Mouse (Mus musculus): ENCODE results near the gene Taf5l. TPM values are rescaled to one million over a fixed set of nuclear protein-coding genes. Genes with fewer than 3 reads are reported as not detected.
"Not testable (repeated sequence)": the region's sequence is repeated elsewhere in the genome, so short reads cannot be mapped to it uniquely, and the experiment has no call there.

The Taf5l gene
- polyA plus RNA-seq, 1 experiment, result 16.7 TPM

GRCm38 (mm10) chr8:124020439-124021236 is 559 bp downstream of the Taf5l start:
- peaks cover 5% of the 10 kb centered on the region; the same call in 1 of the 2 replicates for H3K4me1 ChIP-seq (ENCODE audit: control insufficient read depth, insufficient read depth, low read length)

GRCm38 (mm10) chr8:124019782-124020181 is 1.4 kb downstream of the Taf5l start:
- H3K4me1 ChIP-seq (ENCODE audit: control insufficient read depth, insufficient read depth, low read length), result peaks cover 5% of the 10 kb centered on the region; the same call in 1 of the 2 replicates
- peak overlapping the region; percentile 73 for H3K4me3 ChIP-seq (replicated peaks; ENCODE audit: control insufficient read depth, low read depth, low read length)
- 9% methylated on average over 13 of the region's 13 CpGs for WGBS
- TF ChIP-seq CTCF (IDR thresholded peaks at IDR 0.05; ENCODE audit: control insufficient read depth, insufficient read depth, low read length) (no peak), POLR2A (IDR thresholded peaks at IDR 0.05; ENCODE audit: borderline replicate concordance, control insufficient read depth, low read depth, low read length) (no peak)
- no peak overlapping the region for H3K27ac ChIP-seq (ENCODE audit: control insufficient read depth, insufficient read depth, low read depth, low read length, poor library complexity)

More at GRCm38 (mm10) chr8:124020439-124021236, 559 bp downstream of the Taf5l start:
- Histone ChIP-seq H3K4me3 (replicated peaks; ENCODE audit: control insufficient read depth, low read depth, low read length) (peak overlapping the region; percentile 93), H3K27ac (ENCODE audit: control insufficient read depth, insufficient read depth, low read depth, low read length, poor library complexity) (peak overlapping the region; percentile 97)
- TF ChIP-seq CTCF (IDR thresholded peaks at IDR 0.05; ENCODE audit: control insufficient read depth, insufficient read depth, low read length) (no peak), POLR2A (IDR thresholded peaks at IDR 0.05; ENCODE audit: borderline replicate concordance, control insufficient read depth, low read depth, low read length) (peak; percentile 36; the same call in 1 of the 2 replicates)
- WGBS, result under 1% methylated on average over 66 of the region's 87 CpGs

GRCm38 (mm10) chr8:124014751-124015150 is 6.4 kb downstream of the Taf5l start:
- WGBS, result 80% methylated on average over 3 of the region's 3 CpGs
- H3K4me1 ChIP-seq (ENCODE audit: control insufficient read depth, insufficient read depth, low read length), result peaks cover 1% of the 10 kb centered on the region; the same call in 1 of the 2 replicates
- TF ChIP-seq CTCF (IDR thresholded peaks at IDR 0.05; ENCODE audit: control insufficient read depth, insufficient read depth, low read length) (no peak), POLR2A (IDR thresholded peaks at IDR 0.05; ENCODE audit: borderline replicate concordance, control insufficient read depth, low read depth, low read length) (no peak)

DNA sequence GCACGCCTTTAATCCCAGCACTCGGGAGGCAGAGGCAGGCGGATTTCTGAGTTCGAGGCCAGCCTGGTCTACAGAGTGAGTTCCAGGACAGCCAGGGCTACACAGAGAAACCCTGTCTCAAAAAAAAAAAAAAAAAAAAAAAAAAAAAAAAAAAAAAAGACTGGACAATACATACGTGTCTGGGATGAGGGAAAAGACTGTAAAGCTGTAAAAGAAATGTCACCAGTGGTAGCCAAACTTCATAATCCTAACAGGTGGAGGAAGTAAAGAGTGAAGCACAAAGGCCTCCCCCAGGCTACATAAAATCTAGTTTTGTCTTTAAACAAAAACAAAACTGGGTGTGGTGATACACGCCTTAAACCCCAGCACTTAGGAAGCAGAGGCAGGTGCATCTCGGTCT is 6.9 kb downstream of the Taf5l start:
- WGBS, result 74% methylated on average over 7 of the region's 7 CpGs
- H3K4me3 ChIP-seq (replicated peaks; ENCODE audit: control insufficient read depth, low read depth, low read length); H3K4me1 ChIP-seq (ENCODE audit: control insufficient read depth, insufficient read depth, low read length); H3K27ac ChIP-seq (ENCODE audit: control insufficient read depth, insufficient read depth, low read depth, low read length, poor library complexity): not testable (repeated sequence)

More at GRCm38 (mm10) chr8:124014751-124015150, 6.4 kb downstream of the Taf5l start:
- no peak overlapping the region for H3K27ac ChIP-seq (ENCODE audit: control insufficient read depth, insufficient read depth, low read depth, low read length, poor library complexity)
- no peak overlapping the region for H3K4me3 ChIP-seq (replicated peaks; ENCODE audit: control insufficient read depth, low read depth, low read length)

GRCm38 (mm10) chr8:124011989-124012586 is 9.1 kb downstream of the Taf5l start:
- 96% methylated on average over 3 of the region's 3 CpGs for WGBS
- Histone ChIP-seq H3K27ac (ENCODE audit: control insufficient read depth, insufficient read depth, low read depth, low read length, poor library complexity) (no peak overlapping the region), H3K4me1 (ENCODE audit: control insufficient read depth, insufficient read depth, low read length) (no peaks in the 10 kb centered on the region), H3K4me3 (replicated peaks; ENCODE audit: control insufficient read depth, low read depth, low read length) (no peak overlapping the region)
- TF ChIP-seq CTCF (IDR thresholded peaks at IDR 0.05; ENCODE audit: control insufficient read depth, insufficient read depth, low read length), result no peak
- TF ChIP-seq POLR2A (IDR thresholded peaks at IDR 0.05; ENCODE audit: borderline replicate concordance, control insufficient read depth, low read depth, low read length), result no peak

DNA sequence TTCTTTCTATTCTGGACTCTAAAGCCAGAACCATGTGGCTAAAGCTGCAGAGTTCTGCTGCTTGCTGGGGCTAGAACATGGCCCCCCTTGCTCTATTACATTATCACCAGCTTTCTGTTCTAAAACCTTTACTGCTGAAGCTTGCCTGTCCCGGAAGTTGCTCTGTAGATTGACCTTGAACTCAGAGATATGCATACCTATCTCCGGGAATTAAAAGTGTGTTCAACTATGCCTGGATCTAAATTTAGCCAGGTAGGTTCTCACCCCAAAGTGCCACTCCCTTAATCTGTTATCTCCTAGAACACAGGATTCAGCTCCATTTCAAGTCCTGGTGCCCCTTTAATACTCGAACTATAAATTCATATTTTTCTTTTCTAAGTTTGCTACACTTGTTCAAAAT is 9.6 kb downstream of the Taf5l start:
- no peaks in the 10 kb centered on the region for H3K4me1 ChIP-seq (ENCODE audit: control insufficient read depth, insufficient read depth, low read length)
- TF ChIP-seq POLR2A (IDR thresholded peaks at IDR 0.05; ENCODE audit: borderline replicate concordance, control insufficient read depth, low read depth, low read length) (no peak), CTCF (IDR thresholded peaks at IDR 0.05; ENCODE audit: control insufficient read depth, insufficient read depth, low read length) (no peak)
- 63% methylated on average over 3 of the region's 3 CpGs for WGBS
- no peak overlapping the region for H3K4me3 ChIP-seq (replicated peaks; ENCODE audit: control insufficient read depth, low read depth, low read length)
- H3K27ac ChIP-seq (ENCODE audit: control insufficient read depth, insufficient read depth, low read depth, low read length, poor library complexity), result no peak overlapping the region

DNA sequence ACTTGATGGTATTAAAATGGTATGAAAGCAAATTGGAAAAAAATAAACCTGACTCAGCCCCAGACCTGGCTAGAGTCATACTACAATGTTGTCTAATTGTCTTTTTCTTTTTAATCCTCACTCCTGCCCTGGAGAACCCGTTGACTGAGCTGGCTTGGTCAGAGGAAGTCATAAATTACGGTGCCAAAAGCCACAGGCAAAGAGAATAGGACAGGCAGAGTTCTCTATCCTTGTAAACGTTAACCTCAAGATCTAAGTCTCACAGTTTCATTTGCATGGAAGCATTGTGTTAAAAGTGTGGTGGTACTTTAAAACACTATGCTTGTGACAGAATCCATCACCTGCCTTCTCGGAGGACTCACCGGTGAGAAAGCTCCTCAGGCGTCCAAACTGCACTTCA is 13.4 kb downstream of the Taf5l start:
- no peak overlapping the region for H3K27ac ChIP-seq (ENCODE audit: control insufficient read depth, insufficient read depth, low read depth, low read length, poor library complexity)
- WGBS, result 30% methylated on average over 6 of the region's 6 CpGs

DNA sequence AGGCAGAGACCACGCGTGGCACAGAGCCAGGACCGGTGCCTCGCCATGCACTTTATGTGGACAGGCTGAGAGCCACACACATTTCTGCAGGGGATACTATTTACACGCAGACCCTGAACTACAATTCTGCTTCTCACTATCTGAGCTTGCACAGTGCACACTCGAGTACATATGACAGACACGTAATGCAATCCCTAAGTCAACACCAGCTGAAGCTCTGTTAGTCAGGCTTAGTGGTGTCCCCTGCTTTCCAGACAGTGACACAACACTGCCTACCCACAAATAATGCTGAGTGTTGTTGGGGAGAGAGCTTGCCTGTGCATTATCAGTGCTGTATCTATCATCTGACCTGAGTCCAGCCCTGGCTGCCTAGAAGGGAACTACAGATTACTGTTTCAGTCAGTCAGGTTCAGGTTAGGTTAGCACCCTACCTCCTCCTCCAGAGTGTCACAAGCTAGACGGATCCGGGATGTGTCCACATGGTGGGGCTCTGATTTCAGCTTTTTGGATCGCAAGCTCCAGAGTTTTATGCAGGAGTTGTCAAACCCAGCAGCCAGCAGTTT is 18.6 kb downstream of the Taf5l start:
- H3K4me1 ChIP-seq (ENCODE audit: control insufficient read depth, insufficient read depth, low read length), result no peaks in the 10 kb centered on the region
- no peak overlapping the region for H3K27ac ChIP-seq (ENCODE audit: control insufficient read depth, insufficient read depth, low read depth, low read length, poor library complexity)
- WGBS, result 86% methylated on average over 10 of the region's 10 CpGs
- TF ChIP-seq POLR2A (IDR thresholded peaks at IDR 0.05; ENCODE audit: borderline replicate concordance, control insufficient read depth, low read depth, low read length) (no peak), CTCF (IDR thresholded peaks at IDR 0.05; ENCODE audit: control insufficient read depth, insufficient read depth, low read length) (no peak)
- H3K4me3 ChIP-seq (replicated peaks; ENCODE audit: control insufficient read depth, low read depth, low read length), result no peak overlapping the region

More for the DNA sequence above, 13.4 kb downstream of the Taf5l start:
- no peak overlapping the region for H3K4me3 ChIP-seq (replicated peaks; ENCODE audit: control insufficient read depth, low read depth, low read length)
- TF ChIP-seq CTCF (IDR thresholded peaks at IDR 0.05; ENCODE audit: control insufficient read depth, insufficient read depth, low read length), result no peak
- no peak for TF ChIP-seq POLR2A (IDR thresholded peaks at IDR 0.05; ENCODE audit: borderline replicate concordance, control insufficient read depth, low read depth, low read length)
- H3K4me1 ChIP-seq (ENCODE audit: control insufficient read depth, insufficient read depth, low read length), result no peaks in the 10 kb centered on the region

Measured in bone marrow, adult 2 months (tissue).